In genomic region chr4:150706793-150707724, GRCm38 (mm10) we compare ENCODE assay signal across 8 mouse cellular contexts. TPM values are rescaled to one million over a fixed set of nuclear protein-coding genes. Genes with fewer than 3 reads are reported as not detected.
DNase-seq lines count a peak whose midpoint lies in the region; ATAC-seq and TF ChIP-seq lines count a peak whose summit lies in the region.

No protein-coding gene starts in this region.

- no peak overlapping the region for H3K9ac ChIP-seq in liver, embryonic 14.5 days (replicated peaks)

- H3K36me3 ChIP-seq in liver, embryonic 14.5 days (replicated peaks; ENCODE audit: control insufficient read depth, insufficient read depth, low read depth): no peaks in the 10 kb centered on the region

- WGBS in liver, embryonic 14.5 days (ENCODE audit: insufficient replicate concordance): 49% methylated on average over 19 of the region's 19 CpGs

- no peak overlapping the region for H3K4me2 ChIP-seq in liver, embryonic 14.5 days (ENCODE audit: low read depth)

- TF ChIP-seq EP300 in liver, embryonic 14.5 days (IDR thresholded peaks at IDR 0.05; ENCODE audit: low read depth): no peak

- no peaks in the 10 kb centered on the region for H3K27me3 ChIP-seq in liver, embryonic 14.5 days (ENCODE audit: control insufficient read depth, insufficient read depth, low read length)

- peak; percentile 29; the same call in 1 of the 2 replicates for ATAC-seq in liver, embryonic 14.5 days (ENCODE audit: insufficient read depth)

- peaks cover 0 to 5% of the 10 kb centered on the region in 2 experiments; a peak in 2 of 4 replicates for H3K4me1 ChIP-seq in liver, embryonic 14.5 days (replicated peaks; ENCODE audit: control insufficient read depth in 2 of 2, insufficient read depth in 2 of 2, low read length in 1 of 2)

- H3K27ac ChIP-seq in liver, embryonic 14.5 days: peak overlapping the region; percentile 1

- no peaks in the 10 kb centered on the region for H3K9me3 ChIP-seq in liver, embryonic 14.5 days (ENCODE audit: control insufficient read depth, low read length)

- DNase-seq in MN1 (ENCODE audit: low spot score): peak; percentile 51
- DNase-seq in adrenal gland, postnatal 36 days: peak; percentile 77 to 82
- peak; percentile 58 to 69 for DNase-seq in heart, postnatal 36 days
- no peak for DNase-seq in liver, embryonic 14.5 days (ENCODE audit: low read depth in 3 of 3, low spot score in 3 of 3)
- no peak for DNase-seq in cerebellum, postnatal 14 days
- no peak for DNase-seq in thymus, postnatal 10 days (ENCODE audit: low spot score in 2 of 2)
- DNase-seq in layer of hippocampus, adult 18-20 months (ENCODE audit: low spot score in 2 of 2): no peak
- no peak for DNase-seq in layer of hippocampus, postnatal 10 days (ENCODE audit: low spot score in 2 of 2)

- intact Hi-C loops in heart, postnatal 36 days (cut with DNase I): loop anchor here (5.0 kb wide), 2 partner anchors 75 to 145 kb away; partner anchors contain the start of gene Errfi1

- no peak for TF ChIP-seq CTCF in liver, embryonic 14.5 days (IDR thresholded peaks at IDR 0.05; ENCODE audit: low read depth)

- H3K4me3 ChIP-seq in liver, embryonic 14.5 days (ENCODE audit: insufficient read depth in 1 of 2, low read depth in 2 of 2, low read length in 2 of 2): no peak overlapping the region

RNA-seq across cellular contexts. Expression of gene Slc45a1, which starts 55.1 kb away (rescaled TPM):
- under 1 TPM; 0.73 to 0.79 TPM for total RNA-seq in adrenal gland, postnatal 36 days (2021)
- not detected for total RNA-seq in heart, postnatal 36 days (2021)
- polyA plus RNA-seq in liver, embryonic 14.5 days (2012; rRNA removed): 0.02 TPM in 1 of 2 replicates, not detected in the other
- polyA plus RNA-seq in liver, embryonic 14.5 days (2014; fragmentation: Nextera tagmentation; extraction: Ambion mirVana): not detected in 2 replicates
- total RNA-seq in layer of hippocampus, adult 18-20 months (2021): 10 to 100 TPM; 37.8 to 39.3 TPM
- 10 to 100 TPM; 43.2 to 45.3 TPM for total RNA-seq in layer of hippocampus, postnatal 10 days (2021)

Comparison
In these comparisons a context has a peak if more than half of its experiments do, and no peak if none do; other contexts are left out.
1. DNase-seq: peak in MN1 (single experiment), adrenal gland, postnatal 36 days (2 of 2) and heart, postnatal 36 days (2 of 2); none in liver, embryonic 14.5 days (0 of 3), cerebellum, postnatal 14 days (0 of 2), thymus, postnatal 10 days (0 of 2), layer of hippocampus, adult 18-20 months (0 of 2) and layer of hippocampus, postnatal 10 days (0 of 2).
2. RNA of gene Slc45a1, which starts 55.1 kb away (total RNA-seq): 43.2 to 45.3 TPM in layer of hippocampus, postnatal 10 days and 37.8 to 39.3 TPM in layer of hippocampus, adult 18-20 months; 0.73 to 0.79 TPM in adrenal gland, postnatal 36 days and not detected in heart, postnatal 36 days; every median in the first group is over 10 times any median in the second.